Mouse (Mus musculus): ENCODE measurements around the gene Aen.

Aen gene

DNA sequence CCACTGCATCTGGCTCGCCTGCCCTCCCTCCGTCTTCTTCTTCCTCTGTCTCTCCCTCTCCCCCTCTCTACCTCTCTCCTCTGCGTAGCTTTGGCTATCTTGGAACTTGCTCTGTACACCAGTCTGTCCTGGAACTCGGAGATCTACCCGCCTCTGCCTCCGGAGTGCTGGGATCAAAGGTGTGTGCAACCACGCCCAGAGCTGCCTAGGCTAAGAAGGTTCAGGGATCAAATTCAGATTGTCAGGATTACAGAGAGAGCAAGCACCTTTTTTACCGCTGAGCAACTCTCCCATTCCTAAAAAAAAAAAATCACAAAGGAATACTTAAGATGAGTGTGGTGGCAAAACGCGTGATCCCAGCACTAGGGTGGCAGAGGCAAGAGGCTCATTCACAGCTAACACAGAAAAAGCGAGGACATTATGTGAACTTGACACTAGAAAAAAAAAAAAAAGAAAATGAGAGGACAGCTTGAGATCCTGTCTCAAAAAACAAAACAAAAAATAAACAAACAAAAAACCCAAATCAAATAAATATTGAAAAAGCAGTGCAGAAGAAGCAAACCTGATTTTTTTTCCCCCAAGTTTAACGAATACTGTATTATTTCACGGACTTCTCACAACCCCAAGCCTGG is 517 bp upstream of the Aen start:
- peak; percentile 13 for DNase-seq

- no peak for DNase-seq
Measured at GRCm38 (mm10) chr7:78897567-78897966, 1.9 kb downstream of the Aen start.

- no peak for DNase-seq
Measured at GRCm38 (mm10) chr7:78903174-78903870, 7.7 kb downstream of the Aen start.

DNA sequence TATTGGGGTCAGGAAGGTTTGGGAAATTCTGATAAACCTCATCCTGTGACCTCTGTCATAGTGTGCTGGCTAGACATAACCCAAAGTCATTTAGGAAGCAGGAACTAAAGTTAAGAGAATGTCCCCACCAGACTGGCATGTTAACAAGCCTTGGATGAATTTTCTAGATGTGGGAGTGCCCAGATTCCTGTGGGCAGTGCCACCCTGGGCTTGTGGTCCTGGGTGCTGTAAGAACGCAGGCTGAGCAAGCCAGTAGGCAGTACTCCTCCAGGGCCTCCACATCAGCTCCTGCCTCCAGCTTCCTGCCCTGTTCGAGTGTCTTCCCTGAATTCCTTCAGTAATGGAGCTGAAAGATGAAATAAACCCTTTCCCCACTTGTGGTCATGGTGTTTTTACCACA is 8.5 kb downstream of the Aen start:
- no peak for DNase-seq

DNA sequence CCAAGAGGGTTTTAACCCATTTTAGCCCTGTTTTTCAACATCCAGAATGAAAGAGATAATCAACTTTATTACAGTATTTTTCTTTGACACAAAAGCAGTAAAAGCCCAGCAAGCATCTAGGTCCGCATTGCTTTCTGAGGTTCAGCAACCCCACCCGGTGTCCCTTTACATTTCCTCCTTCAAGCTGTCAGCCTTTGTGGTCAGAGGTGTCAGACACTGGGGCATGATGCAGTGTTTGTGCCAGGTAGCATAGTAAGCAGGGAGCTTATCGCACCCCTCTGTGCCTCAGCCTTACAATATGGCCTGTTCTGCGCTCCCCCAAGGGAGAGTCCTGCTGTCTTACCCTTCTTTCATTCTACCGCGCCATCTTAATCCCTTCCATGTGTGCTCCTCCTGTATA is 13.4 kb downstream of the Aen start:
- no peak for DNase-seq

DNA sequence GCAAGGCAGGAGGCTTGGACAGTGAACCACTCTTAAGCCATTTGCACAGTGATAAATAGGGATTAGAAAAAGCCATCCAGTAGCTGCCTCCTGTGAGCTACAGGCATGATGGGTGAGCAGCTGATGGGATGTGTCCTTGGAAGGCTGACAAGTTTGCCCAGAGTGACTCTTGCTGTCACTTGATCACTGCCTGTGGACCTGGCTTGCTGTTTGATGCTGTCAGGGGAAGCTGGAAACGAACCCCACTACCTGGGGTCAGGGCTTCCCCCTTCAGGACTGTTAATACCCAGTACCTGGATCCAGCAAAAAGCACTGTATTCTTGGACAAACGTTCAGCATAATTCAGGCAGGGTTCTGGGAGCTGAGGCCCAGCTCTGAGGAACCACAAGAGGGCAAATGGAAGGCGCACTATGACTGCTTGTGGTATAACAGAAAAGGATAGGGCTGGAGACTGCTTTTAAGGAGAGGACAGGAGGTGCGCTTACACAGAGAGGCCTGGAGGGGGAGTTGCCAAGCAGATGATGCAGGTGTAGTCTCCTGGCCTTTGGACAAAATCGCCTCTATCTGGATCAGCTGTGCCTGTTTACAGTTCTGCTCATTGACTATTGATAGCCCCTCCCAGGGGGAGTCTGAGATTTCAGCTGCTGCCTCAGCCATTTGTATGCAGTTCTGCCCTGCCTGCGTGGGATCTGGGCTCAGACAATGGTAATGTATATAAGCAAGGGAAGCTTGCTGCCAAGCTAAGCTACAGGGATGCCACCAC is 14.9 kb downstream of the Aen start:
- peak; percentile 39 for DNase-seq

- DNase-seq, result no peak
Measured at GRCm38 (mm10) chr7:78911209-78911608, 15.6 kb downstream of the Aen start.

DNA sequence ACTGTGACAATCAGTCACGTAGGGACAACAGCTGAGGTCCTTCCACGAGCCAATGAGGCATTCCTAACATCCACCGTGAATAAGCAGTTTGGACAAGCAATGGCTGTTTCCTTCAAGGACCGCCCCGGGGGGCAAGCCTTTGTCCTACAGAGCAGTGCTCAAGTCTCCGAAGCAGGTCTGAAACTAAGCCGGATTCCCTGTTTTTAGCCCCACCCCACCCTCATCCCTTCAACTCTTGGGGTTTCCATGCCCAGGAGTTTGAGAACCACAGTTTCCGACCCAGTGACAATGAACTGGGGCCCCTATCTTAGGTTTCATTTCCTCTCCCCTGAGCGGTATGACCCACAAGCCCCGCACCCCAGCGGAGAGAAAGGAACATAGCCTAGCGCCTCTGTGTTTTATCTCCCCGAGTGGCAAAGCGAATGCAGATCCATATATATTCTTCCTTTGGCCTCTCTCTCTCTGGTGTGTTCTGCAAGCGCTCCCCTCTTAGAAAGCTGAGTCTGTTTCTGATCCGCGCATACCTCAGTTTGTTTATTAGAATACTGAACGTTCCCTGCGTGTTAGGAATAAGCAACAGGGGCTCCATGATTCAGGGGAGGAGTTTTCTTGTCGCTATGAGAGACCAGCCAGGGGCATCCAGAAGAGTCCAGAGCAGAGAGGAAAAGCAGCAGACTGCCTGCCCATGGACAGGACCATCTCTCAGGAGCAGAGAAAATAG is 16.8 kb downstream of the Aen start:
- DNase-seq, result peak; percentile 75

- no peak for DNase-seq
Measured at GRCm38 (mm10) chr7:78912974-78913474, 17.4 kb downstream of the Aen start, which contains the start of gene Isg20. TSS of gene Isg20 (plus strand) at chr7:78913424.

DNA sequence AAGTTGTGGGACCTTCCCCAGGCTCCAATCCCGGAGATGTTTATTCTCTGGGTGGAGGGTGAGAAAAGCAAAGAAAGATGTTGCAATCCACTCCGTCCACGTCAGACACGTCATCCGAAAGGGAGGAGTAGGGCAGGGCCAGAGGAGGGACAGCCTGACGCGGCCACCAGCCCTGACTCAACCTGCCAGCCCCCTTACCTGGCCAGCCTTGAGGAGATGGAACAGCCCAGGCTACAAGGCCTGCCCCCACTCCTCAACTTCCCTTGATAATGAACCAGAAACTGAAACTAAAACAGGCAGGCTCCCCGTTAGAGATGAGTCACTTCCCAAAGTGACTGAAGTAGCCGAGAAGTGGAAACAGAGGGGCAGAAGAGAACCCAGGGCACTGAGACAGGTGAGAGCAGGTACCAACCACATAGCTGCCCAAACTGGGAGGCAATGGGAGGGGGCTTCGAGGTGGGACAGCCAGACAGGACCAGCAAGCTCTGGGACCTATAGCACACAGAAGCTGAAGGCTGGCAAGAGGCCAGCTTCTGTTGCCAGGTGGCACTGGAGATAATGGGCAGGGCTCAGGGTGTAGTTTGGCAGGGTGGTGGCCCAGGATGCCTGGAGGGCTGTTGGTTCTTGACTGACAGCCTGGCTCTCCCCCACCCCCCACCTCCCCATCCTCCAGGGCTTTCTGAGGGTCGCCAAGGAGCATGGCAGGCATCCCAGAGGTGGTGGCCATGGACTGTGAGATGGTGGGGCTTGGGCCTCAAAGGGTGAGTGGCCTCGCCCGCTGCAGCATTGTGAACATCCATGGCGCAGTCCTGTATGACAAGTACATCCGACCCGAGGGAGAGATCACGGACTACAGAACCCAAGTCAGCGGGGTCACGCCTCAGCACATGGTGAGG is 18.2 kb downstream of the Aen start:
- peak; percentile 55 for DNase-seq

DNA sequence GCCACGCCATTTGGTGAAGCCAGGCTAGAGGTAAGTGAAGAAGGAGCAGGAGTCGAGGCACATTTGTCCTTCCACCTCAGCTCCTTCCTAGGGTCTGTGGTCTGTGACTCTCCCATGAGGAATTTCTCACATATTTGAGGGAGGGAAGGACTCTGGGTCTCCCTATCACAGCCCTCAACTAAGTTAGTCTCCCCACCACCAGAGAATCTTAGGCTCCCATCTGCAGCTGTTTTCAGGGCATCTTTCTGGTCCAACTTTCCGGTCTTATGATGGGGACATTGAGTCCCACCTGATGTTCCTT is 18.8 kb downstream of the Aen start:
- no peak for DNase-seq

DNA sequence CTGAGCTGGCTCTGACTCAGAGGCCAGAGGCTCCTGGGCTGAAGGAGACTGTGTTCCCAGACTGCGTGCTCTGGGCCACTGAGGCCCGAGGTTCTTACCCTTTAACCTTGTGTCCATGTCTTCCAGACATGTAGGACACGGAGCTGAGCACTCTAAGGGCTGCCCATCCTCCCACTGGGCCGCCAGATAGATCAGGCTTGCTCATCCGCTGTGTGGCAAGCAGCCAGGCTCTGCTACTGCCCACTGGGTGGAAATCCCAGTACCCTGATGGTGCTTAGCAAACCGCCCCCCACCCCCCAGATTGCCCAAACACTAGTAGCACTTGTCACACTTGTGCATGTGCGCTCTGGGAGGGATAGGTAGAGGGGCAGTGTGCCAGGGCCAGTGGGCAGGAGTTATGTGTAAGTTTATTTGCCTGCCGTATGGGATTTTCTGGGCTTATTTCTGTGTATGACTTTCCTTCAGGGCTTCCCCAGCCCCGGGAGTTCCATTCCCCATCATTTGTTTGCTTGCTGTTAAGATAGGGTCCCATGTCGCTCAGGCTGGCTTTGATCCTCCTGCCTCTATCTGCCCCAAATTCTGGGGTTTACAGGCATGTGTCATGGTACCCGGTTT is 19.3 kb downstream of the Aen start:
- no peak for DNase-seq

DNA sequence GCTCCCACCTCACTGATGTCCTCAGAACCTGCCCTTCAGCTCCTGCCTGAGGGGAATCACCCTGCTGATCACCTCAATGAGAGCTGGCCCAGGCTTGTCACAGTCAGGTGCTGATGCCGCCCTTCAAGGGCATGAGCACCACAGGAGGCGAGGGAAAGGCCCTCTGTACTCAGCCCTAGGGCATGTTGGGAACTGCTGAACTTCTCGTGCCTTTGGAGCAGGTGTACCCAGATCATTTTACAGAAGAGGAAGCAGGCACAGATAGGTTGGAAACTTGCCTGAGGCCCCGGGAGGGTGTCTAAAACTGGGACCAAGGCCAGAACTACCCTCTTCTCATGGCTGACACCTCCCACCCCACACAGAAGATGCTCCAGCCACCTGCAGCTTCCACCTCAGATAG is 23.0 kb downstream of the Aen start:
- DNase-seq, result no peak

DNA sequence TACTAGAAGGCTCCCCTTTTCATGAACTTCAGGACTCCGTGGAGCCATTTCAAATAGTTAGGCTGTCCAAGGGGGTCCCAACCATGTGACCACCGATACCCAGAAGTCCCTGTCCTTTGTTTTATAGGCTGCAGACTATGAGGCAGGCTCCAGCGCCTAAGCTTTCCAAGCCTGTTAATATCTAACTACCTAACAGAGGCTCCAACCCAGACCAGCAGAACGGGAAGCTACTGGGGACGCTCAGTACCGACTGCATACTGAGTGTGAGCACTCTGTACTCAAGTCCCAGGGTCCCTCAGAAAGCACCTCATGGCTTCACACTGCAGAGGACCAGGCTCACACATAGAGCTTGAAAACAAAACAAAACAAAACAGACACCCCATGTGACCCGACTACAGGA is 26.9 kb downstream of the Aen start:
- no peak for DNase-seq

DNA sequence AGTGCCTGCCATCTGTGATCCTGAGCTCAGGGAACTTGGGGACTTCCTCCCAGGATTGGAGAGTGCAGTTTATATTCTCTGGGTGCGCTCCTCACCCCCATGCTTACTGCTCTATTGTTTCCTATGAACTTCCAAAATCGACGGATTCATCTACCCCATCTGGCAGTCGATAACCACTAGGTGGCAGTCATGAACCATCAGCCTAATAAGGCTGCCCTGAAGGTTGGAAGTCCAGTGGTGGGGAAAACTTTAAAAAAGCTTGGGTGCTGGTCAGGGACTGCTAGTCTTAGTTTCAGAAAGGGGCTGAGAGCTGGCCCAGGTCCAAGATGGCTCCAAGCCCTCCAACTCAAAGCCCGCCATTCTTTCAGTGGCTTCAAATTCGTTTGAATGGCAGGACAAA is 28.6 kb downstream of the Aen start:
- peak; percentile 61 for DNase-seq

DNA sequence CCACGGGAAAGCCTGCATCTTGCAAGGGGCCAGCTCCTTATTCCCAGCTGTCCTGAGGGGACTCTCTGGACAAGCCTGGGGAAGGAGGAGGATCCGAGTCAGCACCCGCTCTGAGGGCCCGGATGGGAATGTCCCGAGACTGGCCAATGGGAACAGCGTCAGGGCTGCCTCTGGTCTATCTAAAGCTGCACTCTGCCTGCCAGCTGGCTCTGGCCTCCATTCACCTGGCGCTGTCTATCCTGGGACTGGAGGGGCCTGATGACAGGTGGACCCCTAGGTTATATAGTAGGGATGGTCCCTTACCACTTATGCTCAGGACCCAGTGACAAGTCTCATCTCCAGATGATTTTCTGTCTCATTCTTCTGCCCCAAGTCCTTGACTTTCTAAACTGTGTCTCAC is 29.1 kb downstream of the Aen start:
- DNase-seq, result no peak

DNA sequence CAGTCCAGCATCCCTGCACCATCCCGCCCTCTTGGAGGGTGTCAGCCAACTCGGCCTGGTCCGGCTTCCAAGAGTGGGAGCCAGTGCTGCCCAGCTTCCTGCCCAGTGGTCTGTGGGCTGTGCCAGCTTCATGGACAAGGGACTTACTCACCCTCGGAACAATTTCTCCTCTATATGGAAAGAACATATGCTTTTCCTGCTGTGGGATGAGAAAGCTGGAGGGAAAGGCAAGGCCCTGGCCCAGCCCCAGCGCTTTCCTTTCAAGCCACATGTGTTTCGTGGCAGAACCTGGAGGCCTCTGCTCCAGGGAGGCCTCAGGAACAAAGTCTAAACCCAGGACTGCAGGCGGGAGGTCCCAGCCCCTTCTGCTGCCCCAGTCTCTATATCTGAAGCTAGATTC is 30.0 kb downstream of the Aen start:
- no peak for DNase-seq

DNA sequence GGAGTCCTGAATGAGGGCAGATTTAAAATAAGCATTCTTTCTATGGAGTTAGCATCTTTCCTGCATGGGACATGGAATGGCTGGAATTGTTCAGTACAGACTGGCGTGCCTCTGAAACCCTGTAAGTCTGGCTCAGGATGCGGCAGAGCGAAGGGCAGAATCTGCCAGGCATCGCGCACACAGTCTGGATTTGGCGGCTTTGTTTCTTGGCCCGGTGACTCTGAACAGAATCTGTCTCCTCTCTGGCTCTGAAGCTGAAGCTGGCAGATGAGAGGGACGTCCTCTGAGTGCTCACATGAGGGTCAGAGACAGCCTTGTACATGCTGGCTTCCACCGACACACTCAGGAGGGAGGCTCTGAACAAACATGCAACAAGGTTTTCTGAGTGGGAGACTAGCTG is 30.5 kb downstream of the Aen start:
- DNase-seq, result no peak

DNA sequence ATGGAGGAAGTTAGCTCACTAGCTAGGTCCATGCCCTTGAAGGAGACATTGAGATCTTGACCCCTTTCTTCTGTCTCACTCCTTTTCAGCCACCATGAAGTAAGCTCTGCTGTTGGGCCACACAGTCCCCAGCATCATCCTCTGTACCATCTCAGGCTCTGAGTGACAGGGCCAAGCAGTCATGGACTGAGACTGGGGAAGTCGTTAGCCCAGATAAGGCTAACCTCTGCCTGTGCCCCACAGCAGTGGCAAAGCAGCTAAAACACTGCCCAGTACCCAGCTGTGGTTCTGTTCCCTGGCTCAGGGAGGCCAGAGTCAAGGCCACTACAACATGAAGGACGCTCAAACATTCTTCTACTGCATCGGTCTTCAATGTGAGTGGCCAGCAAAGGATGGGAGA is 31.6 kb downstream of the Aen start:
- no peak for DNase-seq

- no peak for DNase-seq
Measured at GRCm38 (mm10) chr7:78938957-78939602, 43.4 kb downstream of the Aen start.

DNA sequence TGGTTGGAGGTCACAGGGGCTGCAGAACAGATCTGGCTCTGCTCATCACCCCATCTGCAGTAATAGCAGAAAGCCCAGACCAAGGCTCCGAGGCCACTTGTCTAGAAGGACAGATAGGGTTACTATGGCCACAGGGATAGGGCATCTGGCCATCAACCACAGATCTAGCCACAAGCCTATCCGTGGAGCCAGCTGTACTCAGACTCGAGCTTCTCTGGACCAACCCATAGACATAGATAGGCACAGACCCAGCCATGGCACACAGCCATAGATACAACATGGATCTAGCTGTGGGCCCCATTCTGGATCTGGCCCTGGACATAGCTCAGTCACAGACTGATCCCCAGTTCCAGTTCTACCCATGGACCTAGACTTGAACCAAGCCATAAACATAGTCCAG is 45.3 kb downstream of the Aen start:
- DNase-seq, result no peak
